In genomic region chr16:95350499-95350898, GRCm38 (mm10) we compare ENCODE assay signal across 8 mouse cellular contexts.
A peak's percentile ranks its signal among the peaks of the same experiment; 100 is the strongest.
DNase-seq lines count a peak whose midpoint lies in the region; ATAC-seq and TF ChIP-seq lines count a peak whose summit lies in the region.

No protein-coding gene starts in this region.

- 30% methylated on average over 3 of the region's 3 CpGs for WGBS in embryonic facial prominence, embryonic 10.5 days
- 28% methylated on average over 3 of the region's 3 CpGs for WGBS in hindbrain, postnatal 0 days
- 21% methylated on average over 3 of the region's 3 CpGs for WGBS in liver, postnatal 0 days (ENCODE audit: insufficient replicate concordance)

- DNase-seq in right cerebral cortex, adult 18-20 months = peak; percentile 36
- no peak for DNase-seq in right cerebral cortex, postnatal 36 days (ENCODE audit: low spot score in 2 of 2)
- peak; percentile 65 for DNase-seq in adrenal gland, postnatal 10 days
- DNase-seq in embryonic facial prominence, embryonic 10.5 days (ENCODE audit: low spot score) = peak; percentile 68
- DNase-seq in hindbrain, postnatal 0 days (ENCODE audit: low spot score) = peak; percentile 80
- peak; percentile 61 for DNase-seq in liver, postnatal 0 days
- peak; percentile 75 for DNase-seq in retina, embryonic 14.5 days (ENCODE audit: low spot score)

- H3K36me3 ChIP-seq in embryonic facial prominence, embryonic 10.5 days (replicated peaks) = no peaks in the 10 kb centered on the region
- no peaks in the 10 kb centered on the region for H3K36me3 ChIP-seq in hindbrain, postnatal 0 days (ENCODE audit: insufficient read depth, low read length)
- H3K36me3 ChIP-seq in liver, postnatal 0 days (replicated peaks; ENCODE audit: insufficient read depth, low read length) = no peaks in the 10 kb centered on the region

- ATAC-seq in hindbrain, postnatal 0 days = peak; percentile 53
- no peak for ATAC-seq in liver, postnatal 0 days
- ATAC-seq in erythroblast, adult 5-6 weeks (replicated peaks; ENCODE audit: low FRiP score, poor library complexity, severe bottlenecking) = no peak

- peak; percentile 89 for TF ChIP-seq CTCF in hindbrain, postnatal 0 days (IDR thresholded peaks at IDR 0.05; ENCODE audit: low read depth)
- peak; percentile 81 for TF ChIP-seq CTCF in liver, postnatal 0 days (IDR thresholded peaks at IDR 0.05; ENCODE audit: low read depth)

- H3K4me3 ChIP-seq in embryonic facial prominence, embryonic 10.5 days = no peak overlapping the region
- no peak overlapping the region for H3K4me3 ChIP-seq in hindbrain, postnatal 0 days (ENCODE audit: low read length)
- no peak overlapping the region for H3K4me3 ChIP-seq in liver, postnatal 0 days (ENCODE audit: low read depth, low read length)

- peaks cover 32% of the 10 kb centered on the region for H3K4me1 ChIP-seq in embryonic facial prominence, embryonic 10.5 days
- H3K4me1 ChIP-seq in hindbrain, postnatal 0 days (ENCODE audit: insufficient read depth, low read length) = no peaks in the 10 kb centered on the region
- H3K4me1 ChIP-seq in liver, postnatal 0 days (ENCODE audit: insufficient read depth) = 0 out of 2 replicates have a peak, but pooled peaks cover 7% of the 10 kb centered on the region

- H3K9ac ChIP-seq in hindbrain, postnatal 0 days (replicated peaks; ENCODE audit: low read length) = no peak overlapping the region
- H3K9ac ChIP-seq in liver, postnatal 0 days (replicated peaks) = no peak overlapping the region

- H3K9me3 ChIP-seq in embryonic facial prominence, embryonic 10.5 days = no peaks in the 10 kb centered on the region
- no peaks in the 10 kb centered on the region for H3K9me3 ChIP-seq in hindbrain, postnatal 0 days (ENCODE audit: low read length)
- no peaks in the 10 kb centered on the region for H3K9me3 ChIP-seq in liver, postnatal 0 days (ENCODE audit: low read length)

- no peaks in the 10 kb centered on the region for H3K27me3 ChIP-seq in embryonic facial prominence, embryonic 10.5 days (replicated peaks; ENCODE audit: low read depth, poor library complexity, severe bottlenecking)
- H3K27me3 ChIP-seq in hindbrain, postnatal 0 days (ENCODE audit: insufficient read depth, low read length) = no peaks in the 10 kb centered on the region
- no peaks in the 10 kb centered on the region for H3K27me3 ChIP-seq in liver, postnatal 0 days (ENCODE audit: insufficient read depth, low read length)

- H3K4me2 ChIP-seq in hindbrain, postnatal 0 days (ENCODE audit: low read depth, low read length) = no peak overlapping the region
- no peak overlapping the region for H3K4me2 ChIP-seq in liver, postnatal 0 days (ENCODE audit: low read depth, low read length)

- H3K27ac ChIP-seq in embryonic facial prominence, embryonic 10.5 days (replicated peaks) = no peak overlapping the region
- no peak overlapping the region for H3K27ac ChIP-seq in hindbrain, postnatal 0 days
- 0 out of 2 replicates have a peak overlapping the region, but pooled peaks have one; percentile 62 for H3K27ac ChIP-seq in liver, postnatal 0 days (ENCODE audit: low read depth)

- no peak for TF ChIP-seq EP300 in liver, postnatal 0 days (IDR thresholded peaks at IDR 0.05; ENCODE audit: low read depth)

Comparison
In these comparisons a context has a peak if more than half of its experiments do, and no peak if none do; other contexts are left out.
1. DNase-seq: peak in right cerebral cortex, adult 18-20 months (single experiment), adrenal gland, postnatal 10 days (single experiment), embryonic facial prominence, embryonic 10.5 days (single experiment), hindbrain, postnatal 0 days (single experiment), liver, postnatal 0 days (single experiment) and retina, embryonic 14.5 days (single experiment); none in right cerebral cortex, postnatal 36 days (0 of 2).